Mouse (Mus musculus): ENCODE results near the gene Slc6a11. TPM values are rescaled to one million over a fixed set of nuclear protein-coding genes. Genes with fewer than 3 reads are reported as not detected.

The Slc6a11 gene
- total RNA-seq, 1 experiment, result 0.13 TPM

DNA sequence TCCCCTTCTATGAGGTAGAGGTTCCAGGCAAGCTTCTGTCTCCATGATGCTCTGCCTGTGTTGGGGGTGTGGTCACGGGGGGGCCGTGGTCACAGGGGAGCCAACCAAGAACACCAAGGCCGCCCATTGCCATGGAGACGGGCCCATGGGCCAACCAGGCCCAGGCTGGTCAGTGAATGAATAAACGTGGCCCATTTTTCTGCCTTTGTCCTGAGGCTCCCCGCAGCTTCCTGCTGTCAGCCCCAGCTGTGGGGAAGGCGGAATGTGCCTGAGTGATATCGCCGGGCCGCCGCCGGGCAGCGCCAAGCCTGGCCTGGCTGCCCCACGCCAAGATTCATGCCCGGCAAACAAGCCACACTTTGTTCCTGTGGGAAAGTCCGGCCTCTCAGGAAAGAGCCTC is 36.8 kb upstream of the Slc6a11 start:
- TF ChIP-seq ZC3H11A (IDR thresholded peaks at IDR 0.05; ENCODE audit: borderline replicate concordance, low read depth, low read length) (no peak), ZNF384 (IDR thresholded peaks at IDR 0.05; ENCODE audit: low read depth, low read length) (no peak), HCFC1 (IDR thresholded peaks at IDR 0.05; ENCODE audit: borderline replicate concordance, insufficient read depth, low read length) (no peak), CHD2 (IDR thresholded peaks at IDR 0.05; ENCODE audit: low read depth, low read length) (no peak), MAFK (IDR thresholded peaks at IDR 0.05; ENCODE audit: insufficient read depth, low read depth, low read length) (no peak)
- no peaks in the 10 kb centered on the region for H3K9me3 ChIP-seq (ENCODE audit: control insufficient read depth, insufficient read depth, low read depth, low read length)
- no peak for DNase-seq (ENCODE audit: low read depth, low spot score)
- no peak overlapping the region for H3K27ac ChIP-seq (ENCODE audit: insufficient read depth, low read depth, low read length, poor library complexity, severe bottlenecking)
- in situ Hi-C loops (cut with MboI; ENCODE audit: low sequenced_read_pairs in 2 of 2, unreplicated experiment in 2 of 2), result no loop called here
- H3K4me3 ChIP-seq (ENCODE audit: insufficient read depth in 1 of 2, low read depth in 1 of 2, low read length in 2 of 2, poor library complexity in 1 of 2, severe bottlenecking in 1 of 2), result peak overlapping the region; percentile 36 to 37; a peak in 2 of 4 replicates
- H3K4me1 ChIP-seq (ENCODE audit: control insufficient read depth in 2 of 2, insufficient read depth in 2 of 2, low read length in 2 of 2, poor library complexity in 1 of 2), result 0 out of 4 replicates have a peak, but pooled peaks cover 0 to 2% of the 10 kb centered on the region in 2 experiments
- H3K36me3 ChIP-seq (ENCODE audit: control insufficient read depth, insufficient read depth, low read length, poor library complexity, severe bottlenecking), result no peaks in the 10 kb centered on the region
- H3K9ac ChIP-seq (ENCODE audit: insufficient read depth, low read depth, low read length, poor library complexity, severe bottlenecking), result no peak overlapping the region

DNA sequence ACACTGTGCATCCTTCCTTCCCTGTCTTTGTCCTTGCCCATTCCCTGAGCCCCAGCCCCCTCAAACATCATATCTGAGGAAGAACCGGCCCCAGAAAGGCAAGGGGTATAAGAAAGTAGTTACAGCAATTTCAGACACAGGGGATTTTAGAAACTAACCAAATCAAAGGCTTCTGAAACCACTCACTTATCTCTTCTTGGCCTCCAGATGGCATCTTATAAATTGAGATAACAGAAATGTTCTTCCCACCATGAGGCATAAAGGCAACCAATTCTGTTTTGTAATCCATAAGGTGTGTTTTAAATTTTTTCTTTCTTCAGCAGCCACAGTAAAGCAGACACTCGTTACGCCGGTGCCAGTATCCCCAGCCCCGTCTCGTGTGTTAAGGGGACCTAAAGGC is 34.5 kb upstream of the Slc6a11 start:
- no peak for TF ChIP-seq ZC3H11A (IDR thresholded peaks at IDR 0.05; ENCODE audit: borderline replicate concordance, low read depth, low read length)
- TF ChIP-seq HCFC1 (IDR thresholded peaks at IDR 0.05; ENCODE audit: borderline replicate concordance, insufficient read depth, low read length), result no peak
- no peak for TF ChIP-seq ZNF384 (IDR thresholded peaks at IDR 0.05; ENCODE audit: low read depth, low read length)
- TF ChIP-seq MAFK (IDR thresholded peaks at IDR 0.05; ENCODE audit: insufficient read depth, low read depth, low read length), result no peak
- TF ChIP-seq CHD2 (IDR thresholded peaks at IDR 0.05; ENCODE audit: low read depth, low read length), result no peak
- Histone ChIP-seq H3K4me3 (ENCODE audit: insufficient read depth in 1 of 2, low read depth in 1 of 2, low read length in 2 of 2, poor library complexity in 1 of 2, severe bottlenecking in 1 of 2) (no peak overlapping the region), H3K36me3 (ENCODE audit: control insufficient read depth, insufficient read depth, low read length, poor library complexity, severe bottlenecking) (no peaks in the 10 kb centered on the region), H3K9me3 (ENCODE audit: control insufficient read depth, insufficient read depth, low read depth, low read length) (no peaks in the 10 kb centered on the region), H3K4me1 (ENCODE audit: control insufficient read depth in 2 of 2, insufficient read depth in 2 of 2, low read length in 2 of 2, poor library complexity in 1 of 2) (0 out of 4 replicates have a peak, but pooled peaks cover 0 to 2% of the 10 kb centered on the region in 2 experiments), H3K9ac (ENCODE audit: insufficient read depth, low read depth, low read length, poor library complexity, severe bottlenecking) (no peak overlapping the region), H3K27ac (ENCODE audit: insufficient read depth, low read depth, low read length, poor library complexity, severe bottlenecking) (no peak overlapping the region)
- no peak for DNase-seq (ENCODE audit: low read depth, low spot score)
- in situ Hi-C loops (cut with MboI; ENCODE audit: low sequenced_read_pairs in 2 of 2, unreplicated experiment in 2 of 2), result no loop called here

DNA sequence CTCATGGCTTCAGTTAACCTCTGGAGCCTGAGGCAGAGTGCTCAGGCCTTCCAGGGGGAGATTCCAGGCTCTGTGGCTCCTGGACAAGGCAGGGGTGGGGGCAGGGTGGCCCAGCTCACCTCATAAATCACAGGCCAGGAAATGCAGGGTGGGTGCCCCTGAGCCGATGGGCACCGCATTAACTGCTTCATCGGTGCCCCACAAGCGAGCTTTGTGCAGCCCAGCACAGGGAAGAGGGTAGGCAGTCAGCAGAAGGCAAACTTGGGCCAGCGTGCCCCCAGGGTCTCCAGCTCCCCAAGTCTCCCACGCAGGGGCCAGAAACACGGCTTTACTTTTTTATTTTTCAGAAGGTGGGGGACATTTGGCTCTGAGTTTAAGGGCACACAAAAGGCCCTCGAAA is 29.1 kb upstream of the Slc6a11 start:
- in situ Hi-C loops (cut with MboI; ENCODE audit: low sequenced_read_pairs in 2 of 2, unreplicated experiment in 2 of 2), result no loop called here
- Histone ChIP-seq H3K4me3 (ENCODE audit: insufficient read depth in 1 of 2, low read depth in 1 of 2, low read length in 2 of 2, poor library complexity in 1 of 2, severe bottlenecking in 1 of 2) (no peak overlapping the region), H3K9ac (ENCODE audit: insufficient read depth, low read depth, low read length, poor library complexity, severe bottlenecking) (no peak overlapping the region), H3K9me3 (ENCODE audit: control insufficient read depth, insufficient read depth, low read depth, low read length) (no peaks in the 10 kb centered on the region), H3K36me3 (ENCODE audit: control insufficient read depth, insufficient read depth, low read length, poor library complexity, severe bottlenecking) (no peaks in the 10 kb centered on the region), H3K27ac (ENCODE audit: insufficient read depth, low read depth, low read length, poor library complexity, severe bottlenecking) (no peak overlapping the region), H3K4me1 (ENCODE audit: control insufficient read depth in 2 of 2, insufficient read depth in 2 of 2, low read length in 2 of 2, poor library complexity in 1 of 2) (no peaks in the 10 kb centered on the region)
- TF ChIP-seq MAFK (IDR thresholded peaks at IDR 0.05; ENCODE audit: insufficient read depth, low read depth, low read length) (no peak), CHD2 (IDR thresholded peaks at IDR 0.05; ENCODE audit: low read depth, low read length) (no peak), ZNF384 (IDR thresholded peaks at IDR 0.05; ENCODE audit: low read depth, low read length) (no peak), HCFC1 (IDR thresholded peaks at IDR 0.05; ENCODE audit: borderline replicate concordance, insufficient read depth, low read length) (no peak), ZC3H11A (IDR thresholded peaks at IDR 0.05; ENCODE audit: borderline replicate concordance, low read depth, low read length) (no peak)
- DNase-seq (ENCODE audit: low read depth, low spot score), result no peak

DNA sequence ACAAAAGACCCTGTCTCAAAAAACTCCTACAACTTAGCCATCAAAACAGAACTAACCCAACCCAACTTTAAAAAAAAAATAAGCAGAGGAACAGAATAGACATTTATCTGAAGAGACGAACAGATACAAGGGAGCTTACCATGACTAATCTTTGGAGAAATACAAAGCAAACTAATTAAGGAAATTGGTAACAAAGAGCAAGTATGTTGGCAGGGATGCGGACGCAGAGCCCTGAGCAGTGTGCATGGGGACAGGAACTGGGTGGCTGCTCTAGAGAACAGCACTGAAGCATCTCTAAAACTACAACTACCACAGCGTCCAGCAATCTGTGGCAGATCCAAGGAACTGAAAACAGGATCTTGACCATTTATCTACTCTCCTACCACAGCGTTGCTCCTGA is 11.5 kb upstream of the Slc6a11 start:
- Histone ChIP-seq H3K4me3 (ENCODE audit: insufficient read depth in 1 of 2, low read depth in 1 of 2, low read length in 2 of 2, poor library complexity in 1 of 2, severe bottlenecking in 1 of 2) (no peak overlapping the region), H3K27ac (ENCODE audit: insufficient read depth, low read depth, low read length, poor library complexity, severe bottlenecking) (no peak overlapping the region), H3K36me3 (ENCODE audit: control insufficient read depth, insufficient read depth, low read length, poor library complexity, severe bottlenecking) (no peaks in the 10 kb centered on the region), H3K9me3 (ENCODE audit: control insufficient read depth, insufficient read depth, low read depth, low read length) (no peaks in the 10 kb centered on the region; the same call in 1 of the 2 replicates), H3K4me1 (ENCODE audit: control insufficient read depth in 2 of 2, insufficient read depth in 2 of 2, low read length in 2 of 2, poor library complexity in 1 of 2) (no peaks in the 10 kb centered on the region), H3K9ac (ENCODE audit: insufficient read depth, low read depth, low read length, poor library complexity, severe bottlenecking) (no peak overlapping the region)
- DNase-seq (ENCODE audit: low read depth, low spot score), result no peak
- TF ChIP-seq MAFK (IDR thresholded peaks at IDR 0.05; ENCODE audit: insufficient read depth, low read depth, low read length), result no peak
- no peak for TF ChIP-seq CHD2 (IDR thresholded peaks at IDR 0.05; ENCODE audit: low read depth, low read length)
- in situ Hi-C loops (cut with MboI; ENCODE audit: low sequenced_read_pairs in 2 of 2, unreplicated experiment in 2 of 2), result no loop called here

DNA sequence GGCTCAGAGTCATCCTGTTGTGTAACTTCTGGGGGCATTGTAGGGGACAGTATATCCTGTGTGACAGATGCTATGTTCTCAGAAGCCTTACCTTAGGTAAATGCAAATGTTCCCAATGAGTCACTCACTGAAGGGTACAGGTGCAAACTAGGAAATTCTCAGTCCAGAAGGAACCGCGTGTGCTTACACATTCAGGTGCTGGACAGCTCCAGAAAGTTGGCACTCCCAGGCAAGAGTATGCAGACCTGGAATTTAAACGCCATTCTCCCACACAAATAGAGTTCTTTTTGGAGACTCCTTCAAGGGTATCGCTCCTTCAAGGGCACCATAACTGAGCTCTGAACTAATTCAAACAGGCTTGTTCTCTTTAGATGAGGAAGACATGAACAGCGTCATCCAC is 5.5 kb upstream of the Slc6a11 start:
- Histone ChIP-seq H3K27ac (ENCODE audit: insufficient read depth, low read depth, low read length, poor library complexity, severe bottlenecking) (no peak overlapping the region), H3K36me3 (ENCODE audit: control insufficient read depth, insufficient read depth, low read length, poor library complexity, severe bottlenecking) (no peaks in the 10 kb centered on the region), H3K9ac (ENCODE audit: insufficient read depth, low read depth, low read length, poor library complexity, severe bottlenecking) (no peak overlapping the region), H3K4me3 (ENCODE audit: insufficient read depth in 1 of 2, low read depth in 1 of 2, low read length in 2 of 2, poor library complexity in 1 of 2, severe bottlenecking in 1 of 2) (no peak overlapping the region), H3K4me1 (ENCODE audit: control insufficient read depth in 2 of 2, insufficient read depth in 2 of 2, low read length in 2 of 2, poor library complexity in 1 of 2) (no peaks in the 10 kb centered on the region), H3K9me3 (ENCODE audit: control insufficient read depth, insufficient read depth, low read depth, low read length) (no peaks in the 10 kb centered on the region; the same call in 1 of the 2 replicates)
- TF ChIP-seq ZC3H11A (IDR thresholded peaks at IDR 0.05; ENCODE audit: borderline replicate concordance, low read depth, low read length) (no peak), MAFK (IDR thresholded peaks at IDR 0.05; ENCODE audit: insufficient read depth, low read depth, low read length) (no peak), CHD2 (IDR thresholded peaks at IDR 0.05; ENCODE audit: low read depth, low read length) (no peak), ZNF384 (IDR thresholded peaks at IDR 0.05; ENCODE audit: low read depth, low read length) (no peak), HCFC1 (IDR thresholded peaks at IDR 0.05; ENCODE audit: borderline replicate concordance, insufficient read depth, low read length) (no peak)
- no peak for DNase-seq (ENCODE audit: low read depth, low spot score)
- in situ Hi-C loops (cut with MboI; ENCODE audit: low sequenced_read_pairs in 2 of 2, unreplicated experiment in 2 of 2), result no loop called here

All from ES-E14 (cell line).